ENCODE assay signal across 11 mouse cellular contexts in the genomic region with DNA sequence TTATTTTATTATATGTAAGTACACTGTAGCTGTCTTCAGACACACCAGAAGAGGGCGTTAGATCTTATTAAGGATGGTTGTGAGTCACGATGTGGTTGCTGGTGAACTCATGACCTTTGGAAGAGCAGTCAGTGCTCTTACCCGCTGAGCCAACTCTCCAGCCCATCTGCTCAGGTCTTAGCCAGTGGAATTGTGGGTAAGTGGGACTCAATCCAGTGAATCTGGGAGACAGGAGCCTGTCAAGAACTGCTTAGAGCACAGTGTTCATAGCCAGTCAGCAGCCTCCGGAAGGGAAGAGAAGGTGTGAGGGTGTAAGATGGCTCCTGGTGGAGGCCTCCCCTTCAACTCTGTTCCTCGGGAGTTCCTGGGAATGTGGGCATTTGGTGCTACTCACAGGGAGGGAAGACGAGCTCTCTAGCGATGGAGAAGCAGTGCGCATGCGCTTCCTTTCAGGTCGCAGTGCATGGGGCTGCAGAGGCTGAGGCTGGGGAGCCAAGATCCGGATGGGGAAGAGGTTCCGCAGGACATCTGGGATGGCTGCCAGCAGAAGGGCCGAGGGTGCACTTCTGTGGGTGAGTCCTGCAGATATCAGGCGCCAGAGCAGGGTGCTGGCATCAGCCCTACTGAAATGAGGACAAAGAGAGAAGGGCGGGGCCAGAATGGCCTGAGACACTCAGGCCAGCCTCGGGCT. TPM values are rescaled to one million over a fixed set of nuclear protein-coding genes. Genes with fewer than 3 reads are reported as not detected.
DNase-seq lines count a peak whose midpoint lies in the region; ATAC-seq and TF ChIP-seq lines count a peak whose summit lies in the region.
"Had no signal": no experiment of that assay in that cellular context is flagged by ENCODE, and none has a peak within 500 bp of the region (broad histone marks: within the 10 kb centered on the region; RNA-seq: fewer than 3 reads in every experiment).

No protein-coding gene starts in this region.

- H3K27me3 ChIP-seq in hindbrain, postnatal 0 days (ENCODE audit: insufficient read depth, low read length): no peaks in the 10 kb centered on the region
- H3K27me3 ChIP-seq in hindbrain, embryonic 13.5 days: no peaks in the 10 kb centered on the region
- H3K27me3 ChIP-seq in stomach, postnatal 0 days (ENCODE audit: control insufficient read depth, insufficient read depth, low read length): no peaks in the 10 kb centered on the region
- H3K27me3 ChIP-seq: liver, embryonic 13.5 days had no signal

- no peak overlapping the region for H3K4me3 ChIP-seq in hindbrain, postnatal 0 days (ENCODE audit: low read length)
- no peak overlapping the region for H3K4me3 ChIP-seq in hindbrain, embryonic 13.5 days
- H3K4me3 ChIP-seq in stomach, postnatal 0 days (ENCODE audit: low read depth, low read length): no peak overlapping the region
- no peak overlapping the region for H3K4me3 ChIP-seq in layer of hippocampus, adult 2 months
- H3K4me3 ChIP-seq: erythroblast, embryonic 14.5 days; liver, embryonic 13.5 days had no signal

- no peak for TF ChIP-seq EP300 in stomach, postnatal 0 days (optimal IDR thresholded peaks at IDR 0.05)

- H3K9ac ChIP-seq in hindbrain, postnatal 0 days (replicated peaks; ENCODE audit: low read length): no peak overlapping the region
- H3K9ac ChIP-seq in hindbrain, embryonic 13.5 days: no peak overlapping the region
- H3K9ac ChIP-seq in stomach, postnatal 0 days (ENCODE audit: low read length): no peak overlapping the region
- H3K9ac ChIP-seq: liver, embryonic 13.5 days had no signal

- peak overlapping the region; percentile 65; the same call in 1 of the 2 replicates for H3K27ac ChIP-seq in hindbrain, postnatal 0 days
- no peak overlapping the region for H3K27ac ChIP-seq in hindbrain, embryonic 13.5 days
- no peak overlapping the region for H3K27ac ChIP-seq in stomach, postnatal 0 days (replicated peaks)
- H3K27ac ChIP-seq in layer of hippocampus, adult 2 months: no peak overlapping the region
- H3K27ac ChIP-seq: liver, embryonic 13.5 days had no signal

- intact Hi-C loops in heart, postnatal 10 days (cut with DNase I): no loop called here

- DNase-seq in hindbrain, postnatal 0 days (ENCODE audit: low spot score): peak; percentile 64
- DNase-seq in ES-CJ7 (ENCODE audit: low read depth, low spot score): peak; percentile 88
- peak; percentile 70 for DNase-seq in cerebellum, adult 11 months
- DNase-seq in heart, postnatal 10 days: peak; percentile 89 to 92
- DNase-seq in stomach, postnatal 0 days (ENCODE audit: low spot score): peak; percentile 21
- no peak for DNase-seq in layer of hippocampus, adult 8-10 months (ENCODE audit: low spot score in 2 of 2)
- no peak for DNase-seq in layer of hippocampus, adult 2 months (ENCODE audit: low spot score in 2 of 2)
- DNase-seq: liver, embryonic 13.5 days had no signal

- H3K9me3 ChIP-seq in hindbrain, postnatal 0 days (ENCODE audit: low read length): no peaks in the 10 kb centered on the region
- no peaks in the 10 kb centered on the region for H3K9me3 ChIP-seq in hindbrain, embryonic 13.5 days
- H3K9me3 ChIP-seq in stomach, postnatal 0 days (ENCODE audit: control insufficient read depth, low read length): no peaks in the 10 kb centered on the region
- H3K9me3 ChIP-seq: liver, embryonic 13.5 days had no signal

- no peak overlapping the region for H3K4me2 ChIP-seq in hindbrain, postnatal 0 days (ENCODE audit: low read depth, low read length)
- no peak overlapping the region for H3K4me2 ChIP-seq in hindbrain, embryonic 13.5 days
- H3K4me2 ChIP-seq in stomach, postnatal 0 days (replicated peaks; ENCODE audit: low read depth): no peak overlapping the region
- H3K4me2 ChIP-seq: liver, embryonic 13.5 days had no signal

- no peak for TF ChIP-seq CTCF in hindbrain, postnatal 0 days (IDR thresholded peaks at IDR 0.05; ENCODE audit: low read depth)
- TF ChIP-seq CTCF in stomach, postnatal 0 days (IDR thresholded peaks at IDR 0.05; ENCODE audit: low read depth): no peak
- TF ChIP-seq CTCF in layer of hippocampus, adult 2 months (conservative IDR thresholded peaks at IDR 0.05): no peak; the same call in 1 of the 2 replicates

- no peaks in the 10 kb centered on the region for H3K4me1 ChIP-seq in hindbrain, postnatal 0 days (ENCODE audit: insufficient read depth, low read length)
- H3K4me1 ChIP-seq in hindbrain, embryonic 13.5 days (replicated peaks): 0 out of 2 replicates have a peak, but pooled peaks cover 6% of the 10 kb centered on the region
- no peaks in the 10 kb centered on the region for H3K4me1 ChIP-seq in stomach, postnatal 0 days (replicated peaks; ENCODE audit: control insufficient read depth, insufficient read depth)
- H3K4me1 ChIP-seq: liver, embryonic 13.5 days had no signal

- ATAC-seq in hindbrain, postnatal 0 days: peak; percentile 40; the same call in 1 of the 2 replicates
- no peak for ATAC-seq in hindbrain, embryonic 13.5 days (ENCODE audit: low FRiP score)
- ATAC-seq in stomach, postnatal 0 days (ENCODE audit: low FRiP score, low TSS enrichment): no peak

- WGBS in hindbrain, postnatal 0 days: 60% methylated on average over 16 of the region's 16 CpGs
- WGBS in hindbrain, embryonic 13.5 days: 70% methylated on average over 16 of the region's 16 CpGs
- WGBS in stomach, postnatal 0 days: 49% methylated on average over 16 of the region's 16 CpGs

- no peaks in the 10 kb centered on the region for H3K36me3 ChIP-seq in hindbrain, postnatal 0 days (ENCODE audit: insufficient read depth, low read length)
- no peaks in the 10 kb centered on the region for H3K36me3 ChIP-seq in hindbrain, embryonic 13.5 days
- H3K36me3 ChIP-seq in stomach, postnatal 0 days (ENCODE audit: control insufficient read depth, insufficient read depth, low read length): no peaks in the 10 kb centered on the region
- H3K36me3 ChIP-seq: G1E; liver, embryonic 13.5 days had no signal

RNA-seq across cellular contexts. Expression of a gene that starts 8.3 kb away (rescaled TPM):
- not detected in 2 replicates for total RNA-seq in hindbrain, postnatal 0 days (2014; rRNA removed)
- polyA plus RNA-seq in hindbrain, postnatal 0 days (2015; fragmentation: Nextera tagmentation; extraction: Ambion mirVana): not detected in 2 replicates
- not detected in 2 replicates for polyA plus RNA-seq in hindbrain, embryonic 13.5 days (2015; fragmentation: Nextera tagmentation; extraction: Ambion mirVana)
- not detected for total RNA-seq in heart, postnatal 10 days (2021)
- not detected in 2 replicates for polyA plus RNA-seq in stomach, postnatal 0 days (2015; fragmentation: Nextera tagmentation; extraction: Ambion mirVana)
- total RNA-seq in layer of hippocampus, adult 8-10 months (2022): not detected
- not detected for total RNA-seq in layer of hippocampus, adult 2 months (2021)
- total RNA-seq: G1E had no signal
- polyA plus RNA-seq: erythroblast, embryonic 14.5 days; G1E; liver, embryonic 13.5 days had no signal

RNA-seq across cellular contexts. Expression of a gene that starts 25.7 kb away (rescaled TPM):
- total RNA-seq in hindbrain, postnatal 0 days (2014; rRNA removed): 248 and 251 TPM in 2 replicates
- 155 TPM in 2 replicates for polyA plus RNA-seq in hindbrain, postnatal 0 days (2015; fragmentation: Nextera tagmentation; extraction: Ambion mirVana)
- 73.2 and 73.7 TPM in 2 replicates for polyA plus RNA-seq in hindbrain, embryonic 13.5 days (2015; fragmentation: Nextera tagmentation; extraction: Ambion mirVana)
- not detected for total RNA-seq in heart, postnatal 10 days (2021)
- 3.9 and 4.0 TPM in 2 replicates for polyA plus RNA-seq in stomach, postnatal 0 days (2015; fragmentation: Nextera tagmentation; extraction: Ambion mirVana)
- total RNA-seq in layer of hippocampus, adult 8-10 months (2022): 100 to 1,000 TPM; 302 to 347 (median 323) TPM
- total RNA-seq in layer of hippocampus, adult 2 months (2021): 100 to 1,000 TPM; 315 to 350 TPM
- total RNA-seq: G1E had no signal
- polyA plus RNA-seq: erythroblast, embryonic 14.5 days; G1E had no signal

RNA-seq across cellular contexts. Expression of a gene that starts 36.4 kb away (rescaled TPM):
- total RNA-seq in hindbrain, postnatal 0 days (2014; rRNA removed): 7.4 and 15.4 TPM in 2 replicates
- polyA plus RNA-seq in hindbrain, postnatal 0 days (2015; fragmentation: Nextera tagmentation; extraction: Ambion mirVana): 6.2 and 7.9 TPM in 2 replicates
- polyA plus RNA-seq in hindbrain, embryonic 13.5 days (2015; fragmentation: Nextera tagmentation; extraction: Ambion mirVana): 3.9 and 5.0 TPM in 2 replicates
- 1 to 10 TPM; 4.5 to 4.6 TPM for total RNA-seq in heart, postnatal 10 days (2021)
- 3.0 and 4.1 TPM in 2 replicates for polyA plus RNA-seq in stomach, postnatal 0 days (2015; fragmentation: Nextera tagmentation; extraction: Ambion mirVana)
- total RNA-seq in layer of hippocampus, adult 8-10 months (2022): 10 to 100 TPM in 2 of 4 experiments, 1 to 10 TPM in 2; 7.3 to 11.5 (median 9.4) TPM
- total RNA-seq in layer of hippocampus, adult 2 months (2021): 1 to 10 TPM; 7.3 to 8.1 TPM
- total RNA-seq: G1E had no signal
- polyA plus RNA-seq: erythroblast, embryonic 14.5 days; G1E had no signal

Comparison
In these comparisons a context has a peak if more than half of its experiments do, and no peak if none do; other contexts are left out.
1. DNase-seq: peak in hindbrain, postnatal 0 days (single experiment), ES-CJ7 (single experiment), cerebellum, adult 11 months (single experiment), heart, postnatal 10 days (2 of 2) and stomach, postnatal 0 days (single experiment); none in layer of hippocampus, adult 8-10 months (0 of 2) and layer of hippocampus, adult 2 months (0 of 2).
2. RNA of a gene that starts 25.7 kb away (total RNA-seq): 315 to 350 TPM in layer of hippocampus, adult 2 months, 302 to 347 TPM in layer of hippocampus, adult 8-10 months and 248 to 251 TPM in hindbrain, postnatal 0 days; not detected in heart, postnatal 10 days; every median in the first group is over 100 times any median in the second.